Mouse (Mus musculus) MEL (cell line): ENCODE measurements at regions not wholly inside any gene's neighbourhood (a gene's known extent, or its start where the extent isn't known, plus 50 kb on each side); places are given as distances from the start of the nearest gene placed in this dataset.

Source experiments
- DNase-seq: peaks from one replicate; pipeline ENCODE4 v3.0.0; 2011; ENCODE audit warnings: low read depth, low spot score
- H3K27ac ChIP-seq: 2 replicates; pipeline ENCODE4 v1.5.1; 2012; ENCODE audit warnings: low read depth, mild to moderate bottlenecking, control low read depth, low read length, moderate library complexity; ENCODE audit not compliant: control insufficient read depth
- H3K27me3 ChIP-seq, 2 experiments: fragments of 150-350 bp in 1 of 2; sonication (generic) in 1 of 2; 2 replicates each; pipeline ENCODE4 v1.6.1; 2012; ENCODE audit warnings: low read length in 2 of 2, mild to moderate bottlenecking in 2 of 2, improper control_type of control experiment in 1 of 2, moderate library complexity in 1 of 2; ENCODE audit not compliant: insufficient read depth in 2 of 2, control insufficient read depth in 1 of 2
- H3K36me3 ChIP-seq, 2 experiments: 2 replicates each; pipeline ENCODE4 v1.6.1; 2012 to 2014; ENCODE audit warnings: low read length in 2 of 2, improper control_type of control experiment in 1 of 2, inconsistent platforms in 1 of 2, mild to moderate bottlenecking in 1 of 2; ENCODE audit not compliant: insufficient read depth in 2 of 2, control insufficient read depth in 1 of 2
- H3K4me1 ChIP-seq, 2 experiments: fragments of 150-350 bp in 1 of 2; sonication (generic) in 1 of 2; 2 replicates each; pipeline ENCODE4 v1.6.1; 2012; ENCODE audit warnings: low read length in 2 of 2, improper control_type of control experiment in 1 of 2, mild to moderate bottlenecking in 1 of 2; ENCODE audit not compliant: insufficient read depth in 2 of 2, control insufficient read depth in 1 of 2
- H3K4me3 ChIP-seq, 2 experiments: fragments of 150-350 bp in 1 of 2; sonication (generic) in 1 of 2; 2 replicates each; pipeline ENCODE4 v1.5.1; 2012; ENCODE audit warnings: low read depth in 2 of 2, low read length in 2 of 2, mild to moderate bottlenecking in 2 of 2, moderate library complexity in 2 of 2, control low read depth in 1 of 2, improper control_type of control experiment in 1 of 2; ENCODE audit not compliant: control insufficient read depth in 1 of 2, insufficient read depth in 1 of 2
- H3K79me2 ChIP-seq: 2 replicates; pipeline ENCODE4 v1.6.1; 2012; ENCODE audit warnings: mild to moderate bottlenecking, low read length, moderate library complexity; ENCODE audit not compliant: control insufficient read depth, poor library complexity, insufficient read depth
- H3K9ac ChIP-seq: 2 replicates; pipeline ENCODE4 v1.6.1; 2012; ENCODE audit warnings: low read depth, mild to moderate bottlenecking, control low read depth, low read length, moderate library complexity; ENCODE audit not compliant: control insufficient read depth, poor library complexity, severe bottlenecking
- H3K9me3 ChIP-seq: fragments of 150-350 bp; sonication (generic); replicated peaks from 2 replicates; pipeline ENCODE4 v1.6.1; 2012; ENCODE audit warnings: mild to moderate bottlenecking, low read length, improper control_type of control experiment, moderate library complexity; ENCODE audit not compliant: insufficient read depth
- CHD2 ChIP-seq: IDR thresholded peaks from 2 replicates; pipeline ENCODE4 v1.6.1; 2011; ENCODE audit warnings: low read length, improper control_type of control experiment
- E2F4 ChIP-seq: IDR thresholded peaks from 2 replicates; pipeline ENCODE4 v1.6.1; 2011; ENCODE audit warnings: low read depth, low read length, improper control_type of control experiment, borderline replicate concordance
- ELF1 ChIP-seq: IDR thresholded peaks from 2 replicates; pipeline ENCODE4 v1.6.1; 2014; ENCODE audit warnings: low read depth, mild to moderate bottlenecking, inconsistent platforms, low read length, improper control_type of control experiment, moderate library complexity
- GATA1 ChIP-seq: IDR thresholded peaks from 2 replicates; pipeline ENCODE4 v1.6.1; 2011; ENCODE audit warnings: low read depth, low read length, improper control_type of control experiment
- JUND ChIP-seq: IDR thresholded peaks from 2 replicates; pipeline ENCODE4 v1.6.1; 2011; ENCODE audit warnings: low read depth, mild to moderate bottlenecking, improper control_type of control experiment, low read length
- MAZ ChIP-seq: IDR thresholded peaks from 2 replicates; pipeline ENCODE4 v1.6.1; 2012; ENCODE audit warnings: low read depth, mild to moderate bottlenecking, inconsistent platforms, low read length, improper control_type of control experiment
- MXI1 ChIP-seq: IDR thresholded peaks from 2 replicates; pipeline ENCODE4 v1.6.1; 2011; ENCODE audit warnings: mild to moderate bottlenecking, low read depth, low read length, improper control_type of control experiment
- MYC ChIP-seq: IDR thresholded peaks from 2 replicates; pipeline ENCODE4 v1.6.1; 2011; ENCODE audit warnings: low read depth, mild to moderate bottlenecking, low read length, improper control_type of control experiment, moderate library complexity
- NELFE ChIP-seq: IDR thresholded peaks from 2 replicates; pipeline ENCODE4 v1.6.1; 2011; ENCODE audit warnings: low read depth, low read length, improper control_type of control experiment
- NRF1 ChIP-seq: IDR thresholded peaks from 2 replicates; pipeline ENCODE4 v1.6.1; 2014; ENCODE audit warnings: low read depth, mild to moderate bottlenecking, inconsistent platforms, low read length, improper control_type of control experiment, moderate library complexity; ENCODE audit not compliant: poor library complexity, insufficient read depth, severe bottlenecking
- POLR2A ChIP-seq, 2 experiments: IDR thresholded peaks; 2 replicates each; pipeline ENCODE4 v1.6.1; 2011 to 2012; ENCODE audit warnings: low read length in 2 of 2, mild to moderate bottlenecking in 2 of 2, control low read depth in 1 of 2, improper control_type of control experiment in 1 of 2, low read depth in 1 of 2, moderate library complexity in 1 of 2; ENCODE audit not compliant: control insufficient read depth in 1 of 2, insufficient read depth in 1 of 2, poor library complexity in 1 of 2
- POLR2AphosphoS5 ChIP-seq: IDR thresholded peaks from 2 replicates; pipeline ENCODE4 v1.6.1; 2012; ENCODE audit warnings: low read depth, borderline replicate concordance, mild to moderate bottlenecking, inconsistent platforms, low read length, moderate library complexity, mixed read lengths
- RCOR1 ChIP-seq: IDR thresholded peaks from 2 replicates; pipeline ENCODE4 v1.6.1; 2012; ENCODE audit warnings: low read depth, mild to moderate bottlenecking, inconsistent platforms, low read length, improper control_type of control experiment
- SIN3A ChIP-seq: IDR thresholded peaks from 2 replicates; pipeline ENCODE4 v1.6.1; 2012; ENCODE audit warnings: low read length, improper control_type of control experiment, inconsistent platforms
- UBTF ChIP-seq: IDR thresholded peaks from 2 replicates; pipeline ENCODE4 v1.6.1; 2012; ENCODE audit warnings: low read depth, mild to moderate bottlenecking, inconsistent platforms, low read length, improper control_type of control experiment, moderate library complexity, borderline replicate concordance; ENCODE audit not compliant: insufficient read depth
- USF1 ChIP-seq: IDR thresholded peaks from 2 replicates; pipeline ENCODE4 v1.6.1; 2014; ENCODE audit warnings: low read depth, mild to moderate bottlenecking, inconsistent platforms, low read length, improper control_type of control experiment, moderate library complexity
- USF2 ChIP-seq, 2 experiments: IDR thresholded peaks; 2 replicates each; pipeline ENCODE4 v1.6.1; 2011 to 2012; ENCODE audit warnings: improper control_type of control experiment in 2 of 2, low read length in 2 of 2, borderline replicate concordance in 1 of 2, inconsistent platforms in 1 of 2, low read depth in 1 of 2, mild to moderate bottlenecking in 1 of 2; ENCODE audit not compliant: insufficient read depth in 1 of 2
- ZC3H11A ChIP-seq: IDR thresholded peaks from 2 replicates; pipeline ENCODE4 v1.6.1; 2012; ENCODE audit warnings: low read depth, mild to moderate bottlenecking, inconsistent platforms, low read length, improper control_type of control experiment
- ZKSCAN1 ChIP-seq: IDR thresholded peaks from 2 replicates; pipeline ENCODE4 v1.6.1; 2012; ENCODE audit warnings: low read depth, mild to moderate bottlenecking, inconsistent platforms, low read length, improper control_type of control experiment, moderate library complexity
- ZMIZ1 ChIP-seq: IDR thresholded peaks from 2 replicates; pipeline ENCODE4 v1.6.1; 2012; ENCODE audit warnings: low read depth, mild to moderate bottlenecking, inconsistent platforms, low read length, improper control_type of control experiment, moderate library complexity
- ZNF384 ChIP-seq: IDR thresholded peaks from 2 replicates; pipeline ENCODE4 v1.6.1; 2012; ENCODE audit warnings: low read depth, mild to moderate bottlenecking, inconsistent platforms, low read length, improper control_type of control experiment

GRCm38 (mm10) chr10:100685748-100686147 lies 95.5 kb downstream of the 1700017N19Rik start:
- no peak for DNase-seq

GRCm38 (mm10) chr10:100695944-100696343 lies 105.7 kb downstream of the 1700017N19Rik start:
- H3K4me3 ChIP-seq, result no peak overlapping the region
- H3K36me3 ChIP-seq, result no peaks in the 10 kb centered on the region
- H3K4me1 ChIP-seq, result no peaks in the 10 kb centered on the region
- H3K9me3 ChIP-seq, result no peaks in the 10 kb centered on the region
- no peak overlapping the region for H3K9ac ChIP-seq
- H3K79me2 ChIP-seq, result no peaks in the 10 kb centered on the region
- DNase-seq, result no peak
- no peak overlapping the region for H3K27ac ChIP-seq
- H3K27me3 ChIP-seq, result no peaks in the 10 kb centered on the region
- TF ChIP-seq ZNF384, result no peak
- no peak for TF ChIP-seq USF2 (IDR thresholded peaks at IDR 0.05; ENCODE audit: borderline replicate concordance in 1 of 2, insufficient read depth in 1 of 2, low read depth in 1 of 2, low read length in 2 of 2)
- no peak for TF ChIP-seq ZC3H11A
- TF ChIP-seq E2F4, result no peak
- TF ChIP-seq GATA1, result no peak
- no peak for TF ChIP-seq MXI1
- TF ChIP-seq UBTF, result no peak
- no peak for TF ChIP-seq CHD2
- no peak for TF ChIP-seq RCOR1
- no peak for TF ChIP-seq ZKSCAN1
- TF ChIP-seq USF1, result no peak
- TF ChIP-seq NRF1, result no peak
- TF ChIP-seq ZMIZ1, result no peak
- no peak for TF ChIP-seq POLR2A (IDR thresholded peaks at IDR 0.05; ENCODE audit: control insufficient read depth in 1 of 2, insufficient read depth in 1 of 2, low read depth in 1 of 2, low read length in 2 of 2, poor library complexity in 1 of 2)
- no peak for TF ChIP-seq JUND
- TF ChIP-seq MAZ, result no peak
- no peak for TF ChIP-seq MYC
- no peak for TF ChIP-seq NELFE
- no peak for TF ChIP-seq POLR2AphosphoS5
- no peak for TF ChIP-seq SIN3A

More at GRCm38 (mm10) chr10:100685748-100686147, 95.5 kb downstream of the 1700017N19Rik start:
- TF ChIP-seq ELF1, result no peak
- no peak for TF ChIP-seq JUND
- TF ChIP-seq, all 39 proteins: peak for 0
- Histone ChIP-seq H3K4me1 (no peaks in the 10 kb centered on the region), H3K9me3 (no peaks in the 10 kb centered on the region), H3K27ac (no peak overlapping the region), H3K27me3 (no peaks in the 10 kb centered on the region; a peak in 1 of 4 replicates), H3K9ac (no peak overlapping the region), H3K79me2 (no peaks in the 10 kb centered on the region), H3K36me3 (no peaks in the 10 kb centered on the region), H3K4me3 (no peak overlapping the region)
